Mouse (Mus musculus) lung, adult 18-20 months (tissue): ENCODE data around the gene Gpr75.
A peak's percentile ranks its signal among the peaks of the same experiment; 100 is the strongest.

ENCODE experiments used
- DNase-seq, 2 experiments: peaks; one replicate each; pipeline ENCODE4 v3.0.0; 2022; ENCODE audit warnings: mixed read lengths in 2 of 2

Gene Gpr75

GRCm38 (mm10) chr11:30885171-30885871 lies at the start of gene Gpr75, which contains the start of gene Asb3:
TSS of gene Gpr75 (plus strand) at chr11:30885358.
TSS of gene Asb3 (plus strand) at chr11:30885416.
- peak; percentile 43 to 49 for DNase-seq

DNA sequence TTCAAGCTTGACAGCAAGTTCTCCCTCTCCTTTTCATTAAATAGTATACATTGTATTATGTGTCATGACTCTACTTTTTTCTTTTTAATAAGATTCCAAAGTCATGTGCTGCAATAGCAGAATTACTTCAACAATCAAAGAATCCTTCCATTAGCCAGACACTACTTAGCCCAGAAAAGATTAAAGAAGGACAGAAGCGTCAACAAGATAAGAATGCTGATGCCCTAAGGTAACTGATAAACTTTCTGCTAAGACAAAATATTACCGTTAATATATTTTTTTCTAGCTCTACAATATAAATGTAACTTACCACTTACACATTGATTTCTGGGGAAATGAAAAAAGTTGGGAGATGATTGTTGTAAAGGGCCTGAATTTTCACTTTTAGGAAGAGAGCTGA lies 46.4 kb upstream of the Gpr75 start:
- DNase-seq: no peak

DNA sequence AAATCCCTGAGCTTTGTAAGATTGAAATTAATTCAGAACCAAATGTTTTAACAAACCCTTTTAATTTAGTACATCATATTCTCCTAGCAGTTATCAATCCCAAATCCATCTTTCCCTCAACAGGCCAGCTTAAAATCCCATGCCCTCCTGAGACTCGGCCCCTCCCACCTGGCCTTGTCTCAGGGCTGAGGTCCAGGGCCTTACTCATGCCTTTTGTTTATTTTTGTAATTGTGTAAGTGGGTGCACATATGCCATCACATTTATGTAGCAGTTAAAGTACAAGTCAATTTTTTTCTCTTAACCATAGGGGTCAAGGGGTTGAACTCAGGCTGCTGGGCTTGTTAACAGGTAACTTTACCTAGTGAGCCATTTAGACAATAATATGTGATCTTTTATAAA lies 40.8 kb upstream of the Gpr75 start:
- peak; percentile 3 to 6 for DNase-seq

- no peak for DNase-seq
Observed at GRCm38 (mm10) chr11:30872425-30872824, 12.7 kb upstream of the Gpr75 start.

- DNase-seq: no peak
Observed at GRCm38 (mm10) chr11:30888153-30888552, 3.0 kb downstream of the Gpr75 start.

DNA sequence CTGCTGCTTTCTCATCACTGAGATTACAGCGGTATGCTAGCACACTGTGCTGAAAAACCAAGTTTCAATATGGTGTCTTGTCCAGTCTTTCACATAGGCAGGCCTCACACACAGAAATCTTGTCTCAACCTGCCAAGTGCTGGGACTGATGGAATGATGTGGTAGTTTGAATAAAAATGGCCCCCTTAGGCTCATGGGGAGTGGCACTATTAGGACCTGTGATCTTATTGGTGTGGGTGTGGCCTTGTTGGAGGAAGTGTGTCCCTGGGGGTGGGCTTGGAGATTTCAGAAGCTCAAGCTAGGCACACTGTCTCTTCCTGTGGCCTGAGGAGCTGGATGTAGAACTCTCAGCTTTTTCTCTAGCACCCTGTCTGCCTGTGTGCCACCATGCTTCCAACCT lies 11.0 kb downstream of the Gpr75 start:
- no peak for DNase-seq

GRCm38 (mm10) chr11:30899312-30899711 lies 14.2 kb downstream of the Gpr75 start:
- no peak for DNase-seq

GRCm38 (mm10) chr11:30912311-30912710 lies 27.2 kb downstream of the Gpr75 start:
- no peak for DNase-seq

DNA sequence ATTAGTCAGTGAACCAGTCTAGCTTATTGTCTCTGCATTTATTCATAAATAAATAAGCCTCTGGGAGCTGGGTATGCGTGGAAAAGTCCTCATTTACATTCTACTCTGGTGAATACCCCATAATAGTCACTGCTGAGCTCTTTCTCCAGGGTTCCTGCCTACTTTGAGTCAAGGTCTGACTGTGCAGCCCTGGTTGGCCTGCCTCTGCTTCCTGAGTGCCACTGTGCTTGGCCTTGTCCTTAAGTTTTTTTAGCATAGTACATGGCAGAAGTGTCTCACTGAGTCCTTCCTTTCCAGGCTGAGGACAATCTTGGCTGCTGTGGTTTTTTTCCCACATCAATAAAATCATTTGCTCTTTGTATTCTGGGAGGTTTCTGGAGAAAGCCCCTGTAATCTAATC lies 35.5 kb downstream of the Gpr75 start:
- no peak for DNase-seq

DNA sequence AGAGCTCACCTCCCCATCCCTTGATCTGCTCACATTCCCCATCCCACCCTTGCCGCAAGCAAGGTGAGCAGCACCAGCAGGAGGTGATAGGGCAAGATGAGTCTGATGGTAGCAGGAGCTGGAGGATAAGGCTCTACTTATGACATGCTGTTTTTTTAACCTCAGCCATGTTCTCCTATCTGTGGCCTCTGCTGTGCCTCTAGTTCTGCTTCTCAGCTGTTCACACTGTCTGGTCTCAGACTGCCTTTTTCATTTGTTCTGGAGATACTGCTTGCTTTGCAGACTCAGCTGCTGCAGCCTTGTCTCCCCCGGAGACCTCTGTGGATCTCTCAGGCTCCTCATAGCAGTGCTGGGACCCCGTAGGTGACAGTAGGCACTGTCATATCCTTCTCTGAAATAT lies 38.1 kb downstream of the Gpr75 start:
- DNase-seq: no peak

DNA sequence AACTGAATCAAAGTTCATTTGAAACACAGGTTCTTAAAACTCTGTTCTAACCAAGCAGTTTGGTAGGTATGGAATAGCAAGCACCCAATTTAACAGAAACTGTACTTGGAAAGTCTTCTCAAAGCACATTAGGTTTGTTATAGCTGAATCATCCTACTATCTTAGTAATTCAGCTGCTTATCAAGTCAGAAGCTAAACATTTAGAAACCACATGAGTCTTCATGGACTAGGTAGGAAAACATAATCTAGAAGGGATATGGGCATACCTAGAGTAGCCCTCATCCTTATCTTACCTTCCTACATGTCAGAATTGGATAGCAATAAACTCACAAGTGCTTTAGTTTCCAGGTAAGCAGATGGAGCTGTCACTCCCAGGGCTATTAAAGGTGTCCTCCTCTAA lies 42.9 kb downstream of the Gpr75 start:
- DNase-seq: no peak

GRCm38 (mm10) chr11:30928498-30928897 lies 43.3 kb downstream of the Gpr75 start:
- no peak for DNase-seq
